ENCODE assay signal across 17 mouse cellular contexts in the genomic region with DNA sequence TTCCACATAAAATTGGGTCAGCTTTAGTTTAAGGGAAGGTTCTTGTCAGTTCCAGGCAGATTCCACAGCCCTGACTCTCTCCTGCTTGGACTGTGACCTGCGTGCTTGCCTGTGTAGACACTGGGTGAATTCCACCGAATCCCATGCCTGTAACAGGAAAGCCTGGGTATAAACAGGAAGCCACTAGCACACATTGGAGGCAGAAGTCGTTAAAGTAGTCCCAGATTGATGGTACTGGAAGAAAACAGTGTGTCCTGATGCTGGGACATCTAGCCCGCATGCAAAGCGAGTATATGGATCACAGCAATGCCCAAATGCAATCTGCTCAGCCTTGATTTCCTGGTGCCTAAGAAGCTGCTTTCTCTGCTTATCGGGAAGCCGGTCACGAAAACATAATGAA.
DNase-seq lines count a peak whose midpoint lies in the region; ATAC-seq and TF ChIP-seq lines count a peak whose summit lies in the region.
"Had no signal": no experiment of that assay in that cellular context is flagged by ENCODE, and none has a peak within 500 bp of the region (broad histone marks: within the 10 kb centered on the region; RNA-seq: fewer than 3 reads in every experiment).

No protein-coding gene starts in this region.

- TF ChIP-seq CTCF in kidney, postnatal 0 days (IDR thresholded peaks at IDR 0.05; ENCODE audit: low read depth): no peak

- peaks cover 7% of the 10 kb centered on the region; the same call in 1 of the 2 replicates for H3K4me1 ChIP-seq in kidney, embryonic 16.5 days (ENCODE audit: insufficient read depth, low read length)
- H3K4me1 ChIP-seq in kidney, postnatal 0 days (replicated peaks; ENCODE audit: insufficient read depth, low read length): 0 out of 2 replicates have a peak, but pooled peaks cover 3% of the 10 kb centered on the region
- H3K4me1 ChIP-seq: limb, embryonic 13.5 days had no signal

- H3K9me3 ChIP-seq in kidney, embryonic 16.5 days (ENCODE audit: low read length): no peaks in the 10 kb centered on the region
- no peaks in the 10 kb centered on the region for H3K9me3 ChIP-seq in kidney, postnatal 0 days (replicated peaks; ENCODE audit: low read length)
- H3K9me3 ChIP-seq: forebrain, embryonic 13.5 days; heart, embryonic 12.5 days; limb, embryonic 13.5 days had no signal

- peak; percentile 6 for DNase-seq in embryo, embryonic 10 days (ENCODE audit: low spot score)
- DNase-seq in embryo, embryonic 11 days: no peak
- peak; percentile 11 to 14 for DNase-seq in kidney, adult 8-10 months
- DNase-seq in kidney, postnatal 0 days (ENCODE audit: low spot score): peak; percentile 46
- peak; percentile 61 for DNase-seq in lung, postnatal 10 days
- no peak for DNase-seq in cerebellum, postnatal 10 days
- no peak for DNase-seq in gastrocnemius, postnatal 25 days
- DNase-seq: B cell, adult 2 months; cerebellum, postnatal 36 days; right cerebral cortex, adult 18-20 months; thymus, postnatal 36 days had no signal

- H3K27ac ChIP-seq in kidney, embryonic 16.5 days (ENCODE audit: low read length): no peak overlapping the region
- no peak overlapping the region for H3K27ac ChIP-seq in kidney, postnatal 0 days
- H3K27ac ChIP-seq: forebrain, embryonic 13.5 days; limb, embryonic 13.5 days had no signal

- no peak for ATAC-seq in kidney, embryonic 16.5 days (ENCODE audit: low FRiP score, low TSS enrichment)
- ATAC-seq in kidney, postnatal 0 days (replicated peaks; ENCODE audit: low FRiP score, low read depth): no peak
- ATAC-seq: forebrain, embryonic 13.5 days; hindbrain, embryonic 16.5 days; midbrain, embryonic 16.5 days had no signal

- H3K4me3 ChIP-seq in kidney, embryonic 16.5 days (ENCODE audit: low read length): no peak overlapping the region
- no peak overlapping the region for H3K4me3 ChIP-seq in kidney, postnatal 0 days (replicated peaks; ENCODE audit: low read depth, low read length)
- H3K4me3 ChIP-seq: forebrain, embryonic 13.5 days; heart, embryonic 12.5 days; limb, embryonic 13.5 days had no signal

- no peak overlapping the region for H3K4me2 ChIP-seq in kidney, embryonic 16.5 days (replicated peaks; ENCODE audit: low read depth, low read length)
- no peak overlapping the region for H3K4me2 ChIP-seq in kidney, postnatal 0 days (ENCODE audit: low read length)
- H3K4me2 ChIP-seq: forebrain, embryonic 13.5 days; heart, embryonic 12.5 days; limb, embryonic 13.5 days had no signal

- H3K27me3 ChIP-seq in kidney, embryonic 16.5 days (ENCODE audit: insufficient read depth, low read length): no peaks in the 10 kb centered on the region
- H3K27me3 ChIP-seq in kidney, postnatal 0 days (ENCODE audit: insufficient read depth, low read length): no peaks in the 10 kb centered on the region
- H3K27me3 ChIP-seq: forebrain, embryonic 13.5 days; heart, embryonic 12.5 days; limb, embryonic 13.5 days had no signal

- WGBS in kidney, embryonic 16.5 days: 66% methylated on average over 8 of the region's 8 CpGs
- 67% methylated on average over 8 of the region's 8 CpGs for WGBS in kidney, postnatal 0 days

- H3K36me3 ChIP-seq in kidney, embryonic 16.5 days (ENCODE audit: insufficient read depth, low read length): no peaks in the 10 kb centered on the region
- H3K36me3 ChIP-seq in kidney, postnatal 0 days (ENCODE audit: insufficient read depth, low read length): no peaks in the 10 kb centered on the region
- H3K36me3 ChIP-seq: heart, embryonic 12.5 days; limb, embryonic 13.5 days had no signal

- H3K9ac ChIP-seq in kidney, embryonic 16.5 days (replicated peaks; ENCODE audit: low read length): no peak overlapping the region
- no peak overlapping the region for H3K9ac ChIP-seq in kidney, postnatal 0 days (ENCODE audit: low read depth, low read length)
- H3K9ac ChIP-seq: forebrain, embryonic 13.5 days; heart, embryonic 12.5 days; limb, embryonic 13.5 days had no signal

Comparison
In these comparisons a context has a peak if more than half of its experiments do, and no peak if none do; other contexts are left out.
1. DNase-seq: peak in embryo, embryonic 10 days (single experiment), kidney, adult 8-10 months (2 of 2), kidney, postnatal 0 days (single experiment) and lung, postnatal 10 days (single experiment); none in embryo, embryonic 11 days (single experiment), cerebellum, postnatal 10 days (0 of 2) and gastrocnemius, postnatal 25 days (single experiment).